Mouse (Mus musculus): ENCODE measurements at regions not wholly inside any gene's neighbourhood (a gene's known extent, or its start where the extent isn't known, plus 50 kb on each side); places are given as distances from the start of the nearest gene placed in this dataset.
A peak's percentile ranks its signal among the peaks of the same experiment; 100 is the strongest.

- no peak for ATAC-seq (ENCODE audit: low TSS enrichment)
Observed at GRCm38 (mm10) chr9:94382293-94382692, 155.6 kb downstream of the 1190002N15Rik start.

- ATAC-seq (ENCODE audit: low TSS enrichment), result peak; percentile 64
Observed at GRCm38 (mm10) chr9:94378835-94379234, 159.0 kb downstream of the 1190002N15Rik start.

GRCm38 (mm10) chr9:94378291-94378690 is 159.6 kb downstream of the 1190002N15Rik start:
- ATAC-seq (ENCODE audit: low TSS enrichment), result no peak

- peak; percentile 96 for ATAC-seq (ENCODE audit: low TSS enrichment)
Observed at GRCm38 (mm10) chr9:94377346-94378039, 160.4 kb downstream of the 1190002N15Rik start.

- no peak for ATAC-seq (ENCODE audit: low TSS enrichment)
Observed at GRCm38 (mm10) chr9:94370976-94371375, 166.9 kb downstream of the 1190002N15Rik start.

GRCm38 (mm10) chr9:94368231-94368936 is 169.5 kb downstream of the 1190002N15Rik start:
- ATAC-seq (ENCODE audit: low TSS enrichment), result no peak

GRCm38 (mm10) chr9:94361877-94362697 is 175.8 kb downstream of the 1190002N15Rik start:
- peak; percentile 74 for ATAC-seq (ENCODE audit: low TSS enrichment)

- ATAC-seq (ENCODE audit: low TSS enrichment), result no peak
Observed at GRCm38 (mm10) chr9:94361011-94361410, 176.9 kb downstream of the 1190002N15Rik start.

GRCm38 (mm10) chr9:94358150-94358549 is 179.7 kb downstream of the 1190002N15Rik start:
- ATAC-seq (ENCODE audit: low TSS enrichment), result peak; percentile 79

- ATAC-seq (ENCODE audit: low TSS enrichment), result peak; percentile 55; the same call in 1 of the 2 replicates
Observed at GRCm38 (mm10) chr9:94342011-94342410, 195.9 kb downstream of the 1190002N15Rik start.

GRCm38 (mm10) chr9:94341531-94341930 is 196.3 kb downstream of the 1190002N15Rik start:
- no peak for ATAC-seq (ENCODE audit: low TSS enrichment)

GRCm38 (mm10) chr9:94333450-94333849 is 204.4 kb downstream of the 1190002N15Rik start:
- no peak for ATAC-seq (ENCODE audit: low TSS enrichment)

- no peak for ATAC-seq (ENCODE audit: low TSS enrichment)
Observed at GRCm38 (mm10) chr9:94323011-94323410, 214.9 kb downstream of the 1190002N15Rik start.

- ATAC-seq (ENCODE audit: low TSS enrichment), result peak; percentile 88
Observed at GRCm38 (mm10) chr9:94302575-94302974, 235.3 kb downstream of the 1190002N15Rik start.

- ATAC-seq (ENCODE audit: low TSS enrichment), result peak; percentile 8; the same call in 1 of the 2 replicates
Observed at GRCm38 (mm10) chr9:94301896-94302295, 236.0 kb downstream of the 1190002N15Rik start.

GRCm38 (mm10) chr9:94295431-94295830 is 242.4 kb downstream of the 1190002N15Rik start:
- ATAC-seq (ENCODE audit: low TSS enrichment), result no peak

GRCm38 (mm10) chr9:94292147-94292546 is 245.7 kb downstream of the 1190002N15Rik start:
- peak; percentile 98 for ATAC-seq (ENCODE audit: low TSS enrichment)

GRCm38 (mm10) chr9:94289546-94289945 is 248.3 kb downstream of the 1190002N15Rik start:
- ATAC-seq (ENCODE audit: low TSS enrichment), result no peak

GRCm38 (mm10) chr9:94287559-94287958 is 250.3 kb downstream of the 1190002N15Rik start:
- ATAC-seq (ENCODE audit: low TSS enrichment), result no peak

GRCm38 (mm10) chr9:94278657-94279585 is 259.0 kb downstream of the 1190002N15Rik start:
- ATAC-seq (ENCODE audit: low TSS enrichment), result peak; percentile 98

- no peak for ATAC-seq (ENCODE audit: low TSS enrichment)
Observed at GRCm38 (mm10) chr9:94277096-94277495, 260.8 kb downstream of the 1190002N15Rik start.

Measured in frontal cortex, adult (tissue).